Mouse (Mus musculus): Measurements from ENCODE around the gene Glrx. TPM values are rescaled to one million over a fixed set of nuclear protein-coding genes. Genes with fewer than 3 reads are reported as not detected.

Gene Glrx
- total and polyA plus RNA-seq, 3 experiments, result 21.2 to 65.5 (median 53.3) TPM

DNA sequence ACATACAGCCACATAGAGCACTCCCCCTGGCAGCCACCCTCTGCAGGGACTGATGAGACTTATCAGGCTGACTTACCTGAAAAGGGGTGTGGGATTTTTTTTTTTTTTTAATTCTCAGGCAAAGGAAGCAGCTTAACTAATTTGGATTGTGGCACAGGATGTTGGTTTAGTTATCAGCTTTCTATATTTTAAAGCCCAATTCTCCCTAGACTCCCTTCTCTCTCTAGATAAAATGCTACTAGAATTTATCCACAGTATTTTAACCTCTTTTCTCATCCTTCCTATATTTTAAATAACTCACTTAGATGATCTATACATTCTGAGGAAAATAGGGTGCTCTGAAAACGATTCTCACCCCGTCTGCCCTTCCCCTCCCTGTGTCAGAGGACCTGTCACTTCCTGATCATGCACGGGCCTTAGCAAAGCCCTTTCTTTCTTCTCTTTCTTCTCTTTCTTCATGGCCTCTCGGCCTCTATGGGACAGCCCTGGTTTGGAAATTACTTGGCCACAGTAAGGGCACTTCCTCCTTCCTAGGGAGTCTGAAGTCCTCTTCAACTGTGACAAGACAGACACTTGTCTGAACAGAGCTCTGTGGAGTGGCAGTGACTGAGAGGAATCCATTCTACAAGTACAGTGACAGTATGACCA is 6.0 kb downstream of the Glrx start:
- Histone ChIP-seq H3K9ac (ENCODE audit: insufficient read depth, low read depth) (peak overlapping the region; percentile 77), H3K36me3 (replicated peaks in 1 of 2; ENCODE audit: control insufficient read depth in 1 of 2, insufficient read depth in 1 of 2, low read length in 1 of 2) (peaks cover 11 to 27% of the 10 kb centered on the region in 2 experiments), H3K4me2 (ENCODE audit: insufficient read depth, low read depth, poor library complexity, severe bottlenecking) (peak overlapping the region; percentile 48), H3K9me3 (replicated peaks; ENCODE audit: low read length) (no peaks in the 10 kb centered on the region), H3K4me1 (ENCODE audit: control insufficient read depth in 1 of 2, insufficient read depth in 2 of 2) (peaks cover 14 to 59% of the 10 kb centered on the region in 2 experiments; a peak in 3 of 4 replicates), H3K4me3 (replicated peaks in 1 of 3; ENCODE audit: low read depth in 2 of 3, low read length in 2 of 3, poor library complexity in 1 of 3) (no peak overlapping the region), H3K79me2 (replicated peaks; ENCODE audit: control insufficient read depth, extremely low read depth, insufficient read depth, poor library complexity, severe bottlenecking) (peaks cover 16% of the 10 kb centered on the region), H3K27ac (ENCODE audit: insufficient read depth, low read depth) (peak overlapping the region; percentile 57), H3K27me3 (replicated peaks) (no peaks in the 10 kb centered on the region)
- TF ChIP-seq ETS1 (conservative IDR thresholded peaks at IDR 0.05; ENCODE audit: low read depth, low read length) (no peak; the same call in 1 of the 2 replicates), RAD21 (IDR thresholded peaks at IDR 0.05; ENCODE audit: low read depth, low read length) (no peak), BHLHE40 (IDR thresholded peaks at IDR 0.05; ENCODE audit: low read depth, low read length) (peak; percentile 56), ELF1 (IDR thresholded peaks at IDR 0.05; ENCODE audit: low read depth, low read length) (peak; percentile 76), IRF4 (IDR thresholded peaks at IDR 0.05; ENCODE audit: low read depth, low read length) (peak; percentile 69; the same call in 1 of the 2 replicates), TCF12 (IDR thresholded peaks at IDR 0.05; ENCODE audit: low read depth, low read length) (no peak), ZMIZ1 (IDR thresholded peaks at IDR 0.05; ENCODE audit: low read depth, low read length) (no peak), MAX (IDR thresholded peaks at IDR 0.05; ENCODE audit: low read length) (no peak), CHD1 (IDR thresholded peaks at IDR 0.05; ENCODE audit: low read depth, low read length) (no peak; the same call in 1 of the 2 replicates), ZNF384 (IDR thresholded peaks at IDR 0.05; ENCODE audit: low read depth, low read length) (peak; percentile 51; the same call in 1 of the 2 replicates), MXI1 (IDR thresholded peaks at IDR 0.05; ENCODE audit: low read depth, low read length) (no peak), CHD2 (IDR thresholded peaks at IDR 0.05; ENCODE audit: low read length) (no peak), USF1 (IDR thresholded peaks at IDR 0.05; ENCODE audit: low read depth, low read length) (no peak), KAT2A (IDR thresholded peaks at IDR 0.05; ENCODE audit: insufficient replicate concordance, low read length) (no peak), JUN (IDR thresholded peaks at IDR 0.05; ENCODE audit: insufficient read depth, low read depth, low read length) (no peak), CTCF (conservative IDR thresholded peaks at IDR 0.05 in 1 of 2, IDR thresholded peaks at IDR 0.05 in 1 of 2; ENCODE audit: low read depth in 2 of 2, low read length in 2 of 2) (no peak), POLR2A (IDR thresholded peaks at IDR 0.05; ENCODE audit: low read depth, low read length) (no peak)
- peak; percentile 63 for DNase-seq (ENCODE audit: extremely low read depth)
- dilution Hi-C loops (cut with MboI; ENCODE audit: extremely low pct_ligation_motif_present, extremely low pct_unique_long_range_greater_than_20kb, low sequenced_read_pairs), result no loop called here
- in situ Hi-C loops (cut with MboI; ENCODE audit: low pct_ligation_motif_present, low pct_unique_long_range_greater_than_20kb, low sequenced_read_pairs), result no loop called here

DNA sequence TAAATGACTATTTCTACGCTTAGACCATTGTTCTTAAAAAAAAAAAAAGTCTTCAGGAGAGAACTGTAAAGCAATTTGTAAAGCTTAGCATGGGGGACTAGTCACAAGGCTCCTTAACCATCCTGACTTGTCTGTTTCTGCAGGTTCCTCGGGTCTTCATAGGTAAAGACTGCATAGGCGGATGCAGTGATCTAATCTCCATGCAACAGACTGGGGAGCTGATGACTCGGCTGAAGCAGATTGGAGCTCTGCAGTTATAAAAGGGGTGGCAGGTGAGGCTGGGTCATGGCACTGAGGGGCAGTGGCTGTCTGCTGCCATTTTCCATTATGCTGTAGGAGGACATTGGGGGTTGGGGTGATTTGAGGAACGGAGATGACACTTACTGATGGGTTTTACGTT is 7.4 kb downstream of the Glrx start:
- Histone ChIP-seq H3K4me2 (ENCODE audit: insufficient read depth, low read depth, poor library complexity, severe bottlenecking) (no peak overlapping the region), H3K4me3 (replicated peaks in 1 of 3; ENCODE audit: low read depth in 2 of 3, low read length in 2 of 3, poor library complexity in 1 of 3) (no peak overlapping the region), H3K27me3 (replicated peaks) (no peaks in the 10 kb centered on the region), H3K27ac (ENCODE audit: insufficient read depth, low read depth) (no peak overlapping the region), H3K4me1 (ENCODE audit: control insufficient read depth in 1 of 2, insufficient read depth in 2 of 2) (peaks cover 12 to 46% of the 10 kb centered on the region in 2 experiments; a peak in 3 of 4 replicates), H3K36me3 (replicated peaks in 1 of 2; ENCODE audit: control insufficient read depth in 1 of 2, insufficient read depth in 1 of 2, low read length in 1 of 2) (peaks cover 11 to 35% of the 10 kb centered on the region in 2 experiments), H3K9me3 (replicated peaks; ENCODE audit: low read length) (no peaks in the 10 kb centered on the region), H3K9ac (ENCODE audit: insufficient read depth, low read depth) (no peak overlapping the region), H3K79me2 (replicated peaks; ENCODE audit: control insufficient read depth, extremely low read depth, insufficient read depth, poor library complexity, severe bottlenecking) (peaks cover 3% of the 10 kb centered on the region; the same call in 1 of the 2 replicates)
- dilution Hi-C loops (cut with MboI; ENCODE audit: extremely low pct_ligation_motif_present, extremely low pct_unique_long_range_greater_than_20kb, low sequenced_read_pairs) (no loop called here), in situ Hi-C loops (cut with MboI; ENCODE audit: low pct_ligation_motif_present, low pct_unique_long_range_greater_than_20kb, low sequenced_read_pairs) (no loop called here)
- TF ChIP-seq BHLHE40 (IDR thresholded peaks at IDR 0.05; ENCODE audit: low read depth, low read length), result no peak
- no peak for TF ChIP-seq RCOR1 (conservative IDR thresholded peaks at IDR 0.05; ENCODE audit: low read depth, low read length)
- no peak for TF ChIP-seq RAD21 (IDR thresholded peaks at IDR 0.05; ENCODE audit: low read depth, low read length)
- no peak for TF ChIP-seq ZMIZ1 (IDR thresholded peaks at IDR 0.05; ENCODE audit: low read depth, low read length)
- TF ChIP-seq CHD2 (IDR thresholded peaks at IDR 0.05; ENCODE audit: low read length), result no peak
- no peak for TF ChIP-seq MAFK (IDR thresholded peaks at IDR 0.05; ENCODE audit: insufficient replicate concordance, low read length)
- TF ChIP-seq MYC (IDR thresholded peaks at IDR 0.05; ENCODE audit: low read depth, low read length), result no peak
- no peak for TF ChIP-seq HCFC1 (IDR thresholded peaks at IDR 0.05; ENCODE audit: low read depth, low read length)
- no peak for TF ChIP-seq POLR2A (IDR thresholded peaks at IDR 0.05; ENCODE audit: low read depth, low read length)
- no peak for TF ChIP-seq MAX (IDR thresholded peaks at IDR 0.05; ENCODE audit: low read length)
- no peak for TF ChIP-seq MEF2A (IDR thresholded peaks at IDR 0.05; ENCODE audit: borderline replicate concordance, low read depth, low read length)
- TF ChIP-seq NELFE (IDR thresholded peaks at IDR 0.05; ENCODE audit: low read depth, low read length), result no peak
- no peak for TF ChIP-seq PAX5 (IDR thresholded peaks at IDR 0.05; ENCODE audit: low read length)
- no peak for TF ChIP-seq USF1 (IDR thresholded peaks at IDR 0.05; ENCODE audit: low read depth, low read length)
- no peak for TF ChIP-seq JUN (IDR thresholded peaks at IDR 0.05; ENCODE audit: insufficient read depth, low read depth, low read length)
- TF ChIP-seq ELF1 (IDR thresholded peaks at IDR 0.05; ENCODE audit: low read depth, low read length), result no peak
- TF ChIP-seq USF2 (conservative IDR thresholded peaks at IDR 0.05; ENCODE audit: low read depth, low read length), result no peak
- no peak for TF ChIP-seq SMC3 (IDR thresholded peaks at IDR 0.05; ENCODE audit: low read depth, low read length)
- no peak for DNase-seq (ENCODE audit: extremely low read depth)
